Mouse (Mus musculus): ENCODE measurements around the gene 4930452B06Rik. TPM values are rescaled to one million over a fixed set of nuclear protein-coding genes. Genes with fewer than 3 reads are reported as not detected.

The 4930452B06Rik gene
- polyA plus RNA-seq (2012; rRNA removed): 3.8 and 4.6 TPM in 2 replicates

DNA sequence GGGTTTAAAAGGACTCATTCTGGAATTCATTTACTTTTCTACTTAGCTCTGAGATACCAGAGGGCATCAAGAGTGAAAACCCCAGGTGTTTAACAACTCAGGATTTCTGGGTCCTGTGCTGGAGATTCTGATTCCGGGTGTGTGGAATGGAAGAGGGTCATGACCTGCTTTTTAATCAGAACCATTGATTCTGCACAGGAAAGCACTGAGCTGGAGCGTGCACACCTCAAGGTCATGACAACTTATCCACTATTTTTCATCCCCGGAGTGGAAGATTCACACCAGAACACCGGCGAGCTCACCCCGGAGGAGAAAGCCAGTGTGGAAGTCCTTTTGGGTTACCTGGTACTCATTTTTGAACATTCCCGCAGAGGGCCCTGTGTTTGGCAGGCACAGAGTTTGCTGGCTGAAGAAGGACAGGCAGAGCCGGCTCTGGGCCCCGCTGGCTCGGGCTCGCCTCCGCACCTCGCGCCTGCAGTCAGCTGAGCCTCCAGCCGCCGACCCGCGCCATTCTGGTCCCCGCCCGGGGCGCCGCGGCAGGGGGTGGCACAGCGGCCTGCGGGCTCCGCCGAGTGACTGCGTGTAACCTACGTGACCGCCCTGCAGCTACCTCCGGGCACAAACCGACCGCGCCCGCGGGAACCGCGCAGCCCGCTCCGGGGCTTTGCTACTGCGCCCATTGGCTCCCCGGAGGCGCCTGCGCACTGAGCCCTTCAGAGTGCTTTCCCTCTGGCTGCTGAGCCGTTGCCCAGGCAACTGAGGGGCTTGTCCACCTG is at the start of gene 4930452B06Rik:
Gene 4930452B06Rik, minus strand, starts transcription at position 605 of the 776 bp plus-strand sequence.
- H3K4me1 ChIP-seq (ENCODE audit: control insufficient read depth, insufficient read depth, low read length): no peaks in the 10 kb centered on the region; the same call in 1 of the 2 replicates
- no peak within 1 kb of the TSS for H3K27ac ChIP-seq (ENCODE audit: insufficient read depth, low read length)
- H3K4me3 ChIP-seq (ENCODE audit: insufficient read depth, low read length): peak within 1 kb of the TSS; percentile 41
- TF ChIP-seq CTCF (IDR thresholded peaks at IDR 0.05; ENCODE audit: extremely low read depth, insufficient read depth, low read length) (no peak), POLR2A (IDR thresholded peaks at IDR 0.05; ENCODE audit: extremely low read depth, insufficient read depth, low read length) (0 out of 2 replicates have a peak, but pooled peaks have one; percentile 11)

- no peak overlapping the region for H3K27ac ChIP-seq (ENCODE audit: insufficient read depth, low read length)
- H3K4me1 ChIP-seq (ENCODE audit: control insufficient read depth, insufficient read depth, low read length): no peaks in the 10 kb centered on the region
- no peak overlapping the region for H3K4me3 ChIP-seq (ENCODE audit: insufficient read depth, low read length)
- TF ChIP-seq CTCF (IDR thresholded peaks at IDR 0.05; ENCODE audit: extremely low read depth, insufficient read depth, low read length) (no peak), POLR2A (IDR thresholded peaks at IDR 0.05; ENCODE audit: extremely low read depth, insufficient read depth, low read length) (no peak)
Observed at GRCm38 (mm10) chr14:8712674-8713073, 46.6 kb upstream of the 4930452B06Rik start.

GRCm38 (mm10) chr14:8689451-8689850 is 23.4 kb upstream of the 4930452B06Rik start:
- Histone ChIP-seq H3K27ac (ENCODE audit: insufficient read depth, low read length) (no peak overlapping the region), H3K4me1 (ENCODE audit: control insufficient read depth, insufficient read depth, low read length) (no peaks in the 10 kb centered on the region), H3K4me3 (ENCODE audit: insufficient read depth, low read length) (no peak overlapping the region)
- TF ChIP-seq CTCF (IDR thresholded peaks at IDR 0.05; ENCODE audit: extremely low read depth, insufficient read depth, low read length) (no peak), POLR2A (IDR thresholded peaks at IDR 0.05; ENCODE audit: extremely low read depth, insufficient read depth, low read length) (no peak)

DNA sequence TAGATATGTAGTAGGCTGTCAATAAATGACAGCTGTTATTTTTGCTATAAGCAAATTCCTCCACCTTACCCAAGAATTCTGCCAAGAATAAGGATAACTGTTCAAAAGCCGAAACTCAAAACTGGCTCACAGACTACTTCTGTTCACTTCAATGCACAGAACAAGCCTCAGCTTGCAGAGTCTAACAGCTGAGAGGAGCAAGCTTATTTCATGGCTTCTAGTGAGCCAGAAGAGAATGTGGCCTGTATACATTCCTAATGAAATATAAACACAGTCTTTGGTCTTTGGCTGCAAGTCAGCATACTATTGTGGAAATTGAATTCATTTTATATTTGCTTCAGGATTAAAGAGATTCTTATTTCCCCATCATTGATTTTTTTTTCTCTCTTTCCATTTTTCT is 22.4 kb upstream of the 4930452B06Rik start:
- TF ChIP-seq CTCF (IDR thresholded peaks at IDR 0.05; ENCODE audit: extremely low read depth, insufficient read depth, low read length) (no peak), POLR2A (IDR thresholded peaks at IDR 0.05; ENCODE audit: extremely low read depth, insufficient read depth, low read length) (no peak)
- H3K27ac ChIP-seq (ENCODE audit: insufficient read depth, low read length): no peak overlapping the region
- no peaks in the 10 kb centered on the region for H3K4me1 ChIP-seq (ENCODE audit: control insufficient read depth, insufficient read depth, low read length)
- H3K4me3 ChIP-seq (ENCODE audit: insufficient read depth, low read length): no peak overlapping the region

DNA sequence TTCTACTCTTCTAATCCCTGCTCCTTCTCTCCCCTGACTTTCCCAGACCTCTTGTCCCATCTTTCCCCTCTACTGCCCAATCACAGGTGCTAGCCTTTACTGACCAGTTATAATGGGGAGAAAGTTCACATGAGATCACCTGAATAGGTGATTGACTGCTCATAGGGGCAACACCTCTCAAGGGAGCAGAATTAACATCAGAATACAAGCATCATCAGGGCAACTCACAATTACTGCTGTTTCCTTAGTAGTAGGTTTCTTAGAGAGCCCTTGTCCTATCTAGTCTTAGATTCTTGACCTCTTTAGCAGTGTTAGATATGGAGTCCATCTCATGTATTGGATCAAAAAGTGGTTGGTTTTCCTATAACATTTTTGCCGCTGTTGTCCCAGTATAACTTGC is 20.1 kb upstream of the 4930452B06Rik start:
- Histone ChIP-seq H3K4me3 (ENCODE audit: insufficient read depth, low read length) (no peak overlapping the region), H3K27ac (ENCODE audit: insufficient read depth, low read length) (no peak overlapping the region), H3K4me1 (ENCODE audit: control insufficient read depth, insufficient read depth, low read length) (no peaks in the 10 kb centered on the region)
- TF ChIP-seq POLR2A (IDR thresholded peaks at IDR 0.05; ENCODE audit: extremely low read depth, insufficient read depth, low read length): no peak
- no peak for TF ChIP-seq CTCF (IDR thresholded peaks at IDR 0.05; ENCODE audit: extremely low read depth, insufficient read depth, low read length)

DNA sequence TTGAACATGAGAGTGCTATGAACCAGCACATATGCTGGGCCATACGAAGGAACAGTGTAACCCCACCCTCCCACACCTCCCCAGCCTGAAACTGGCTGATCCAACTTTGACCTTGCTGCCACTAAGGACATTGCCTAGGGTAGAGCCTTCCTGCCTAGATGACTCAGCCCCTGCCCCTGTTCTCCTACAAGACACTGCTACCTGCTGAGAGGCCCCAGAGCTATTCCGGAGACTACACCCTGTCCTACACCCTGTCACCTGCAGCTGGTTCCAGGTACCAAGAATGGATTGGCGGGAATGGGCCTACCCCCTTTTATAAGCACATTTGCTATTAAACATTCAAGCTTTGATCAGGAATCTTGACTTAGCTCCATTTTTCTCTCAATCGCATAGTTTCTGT is 13.9 kb upstream of the 4930452B06Rik start:
- H3K4me1 ChIP-seq (ENCODE audit: control insufficient read depth, insufficient read depth, low read length): no peaks in the 10 kb centered on the region
- H3K27ac ChIP-seq (ENCODE audit: insufficient read depth, low read length): no peak overlapping the region
- TF ChIP-seq POLR2A (IDR thresholded peaks at IDR 0.05; ENCODE audit: extremely low read depth, insufficient read depth, low read length) (no peak), CTCF (IDR thresholded peaks at IDR 0.05; ENCODE audit: extremely low read depth, insufficient read depth, low read length) (no peak)
- H3K4me3 ChIP-seq (ENCODE audit: insufficient read depth, low read length): no peak overlapping the region

DNA sequence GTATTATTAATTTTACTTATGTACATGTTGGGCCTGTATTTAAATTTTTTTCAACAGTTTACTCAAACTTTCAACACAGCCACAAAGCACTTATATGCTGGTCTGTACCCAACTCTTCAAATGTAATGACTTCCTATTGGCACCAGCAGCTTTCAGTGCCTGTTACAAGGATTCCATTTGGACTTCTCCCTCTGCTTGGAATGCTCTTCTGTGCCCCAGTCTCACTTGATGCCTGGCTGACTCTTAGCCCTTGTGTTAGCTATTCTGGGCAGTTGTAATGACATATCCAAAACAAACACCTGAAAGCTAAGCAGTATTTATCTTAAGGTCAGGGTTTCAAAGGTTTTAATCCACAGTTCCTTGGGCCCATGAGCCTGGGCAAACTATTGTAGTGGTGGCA is 5.7 kb downstream of the 4930452B06Rik start:
- no peak overlapping the region for H3K27ac ChIP-seq (ENCODE audit: insufficient read depth, low read length)
- H3K4me1 ChIP-seq (ENCODE audit: control insufficient read depth, insufficient read depth, low read length): no peaks in the 10 kb centered on the region; the same call in 1 of the 2 replicates
- H3K4me3 ChIP-seq (ENCODE audit: insufficient read depth, low read length): no peak overlapping the region
- TF ChIP-seq CTCF (IDR thresholded peaks at IDR 0.05; ENCODE audit: extremely low read depth, insufficient read depth, low read length) (no peak), POLR2A (IDR thresholded peaks at IDR 0.05; ENCODE audit: extremely low read depth, insufficient read depth, low read length) (no peak)

GRCm38 (mm10) chr14:8641650-8642279 is 24.3 kb downstream of the 4930452B06Rik start:
- Histone ChIP-seq H3K27ac (ENCODE audit: insufficient read depth, low read length) (no peak overlapping the region), H3K4me3 (ENCODE audit: insufficient read depth, low read length) (no peak overlapping the region)

GRCm38 (mm10) chr14:8632211-8632610 is 33.8 kb downstream of the 4930452B06Rik start:
- H3K4me3 ChIP-seq (ENCODE audit: insufficient read depth, low read length): no peak overlapping the region
- no peak overlapping the region for H3K27ac ChIP-seq (ENCODE audit: insufficient read depth, low read length)
- TF ChIP-seq CTCF (IDR thresholded peaks at IDR 0.05; ENCODE audit: extremely low read depth, insufficient read depth, low read length) (no peak), POLR2A (IDR thresholded peaks at IDR 0.05; ENCODE audit: extremely low read depth, insufficient read depth, low read length) (no peak)
- no peaks in the 10 kb centered on the region for H3K4me1 ChIP-seq (ENCODE audit: control insufficient read depth, insufficient read depth, low read length)

More at GRCm38 (mm10) chr14:8641650-8642279, 24.3 kb downstream of the 4930452B06Rik start:
- TF ChIP-seq POLR2A (IDR thresholded peaks at IDR 0.05; ENCODE audit: extremely low read depth, insufficient read depth, low read length) (no peak), CTCF (IDR thresholded peaks at IDR 0.05; ENCODE audit: extremely low read depth, insufficient read depth, low read length) (no peak)
- H3K4me1 ChIP-seq (ENCODE audit: control insufficient read depth, insufficient read depth, low read length): no peaks in the 10 kb centered on the region

All from cortical plate, adult 2 months (tissue).